Mouse (Mus musculus) lung, postnatal 0 days (tissue): ENCODE data around the gene Fam214a.

ENCODE experiments used
- CTCF ChIP-seq: IDR thresholded peaks from 2 replicates; pipeline ENCODE4 v1.5.1; 2016; ENCODE audit warnings: antibody characterized with exemption, mild to moderate bottlenecking
- EP300 ChIP-seq: IDR thresholded peaks from 2 replicates; pipeline ENCODE4 v1.6.1; 2016; ENCODE audit warnings: antibody characterized with exemption, mild to moderate bottlenecking, control low read depth

GRCm38 (mm10) chr9:75041840-75042525 lies 89.3 kb downstream of the Fam214a start:
- TF ChIP-seq CTCF (no peak), EP300 (no peak)
